Mouse (Mus musculus): Measurements from ENCODE around the gene U2af1l4. TPM values are rescaled to one million over a fixed set of nuclear protein-coding genes. Genes with fewer than 3 reads are reported as not detected.

U2af1l4 gene
- polyA plus RNA-seq, 1 experiment from 2014 or later, result 73.4 TPM

DNA sequence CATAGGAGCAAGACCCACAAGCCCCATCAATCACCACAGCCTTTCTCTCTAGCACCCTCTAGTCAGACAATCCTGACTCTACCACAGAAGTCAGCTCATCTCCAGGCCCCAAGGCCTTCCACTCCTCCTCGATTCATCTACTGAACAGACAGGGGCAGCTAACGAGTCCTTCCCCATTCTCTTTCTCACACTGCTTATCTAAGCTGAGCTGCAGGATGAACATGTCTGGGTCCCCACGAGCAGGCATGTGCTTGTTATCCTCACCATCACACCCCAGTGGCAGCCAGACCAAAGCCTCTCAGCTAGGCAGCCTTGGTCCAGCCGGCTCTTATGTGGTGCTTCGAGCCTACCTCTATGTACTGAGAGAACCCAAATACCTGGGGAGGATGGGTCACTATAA is 9.3 kb downstream of the U2af1l4 start:
- Histone ChIP-seq H3K9me3 (replicated peaks; ENCODE audit: control insufficient read depth, low read length) (no peaks in the 10 kb centered on the region), H3K4me1 (ENCODE audit: control insufficient read depth, insufficient read depth, low read length) (no peaks in the 10 kb centered on the region), H3K27ac (ENCODE audit: low read length) (no peak overlapping the region), H3K4me3 (replicated peaks; ENCODE audit: low read length) (no peak overlapping the region), H3K36me3 (ENCODE audit: control insufficient read depth, insufficient read depth, low read length) (peaks cover 56% of the 10 kb centered on the region), H3K27me3 (ENCODE audit: control insufficient read depth, insufficient read depth, low read length) (no peaks in the 10 kb centered on the region), H3K9ac (ENCODE audit: low read length) (no peak overlapping the region), H3K4me2 (ENCODE audit: low read depth, low read length) (no peak overlapping the region)
- ATAC-seq (ENCODE audit: insufficient read depth, low FRiP score), result no peak
- 88% methylated on average over 5 of the region's 5 CpGs for WGBS

DNA sequence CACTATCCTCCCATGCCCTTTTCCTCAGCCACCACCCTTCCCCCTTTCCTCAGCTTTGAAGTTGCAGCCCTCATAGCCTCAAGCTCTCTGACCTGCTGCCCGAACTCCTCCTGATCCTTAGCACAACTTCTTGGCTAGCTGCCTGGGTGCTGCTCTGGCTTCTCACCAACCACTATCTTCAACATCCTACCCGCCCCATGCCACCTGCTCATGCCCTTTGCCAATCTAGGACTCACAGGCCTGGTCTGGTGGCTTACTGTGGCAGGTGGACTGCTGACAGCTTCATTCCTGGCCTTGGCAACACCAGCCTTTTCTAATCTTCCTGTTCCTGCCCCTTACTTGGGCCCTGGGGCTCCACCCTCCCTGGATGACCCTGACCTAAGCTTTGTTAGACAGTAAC is 9.9 kb downstream of the U2af1l4 start:
- no peaks in the 10 kb centered on the region for H3K4me1 ChIP-seq (ENCODE audit: control insufficient read depth, insufficient read depth, low read length)
- no peaks in the 10 kb centered on the region for H3K9me3 ChIP-seq (replicated peaks; ENCODE audit: control insufficient read depth, low read length)
- H3K4me2 ChIP-seq (ENCODE audit: low read depth, low read length), result no peak overlapping the region
- no peaks in the 10 kb centered on the region for H3K27me3 ChIP-seq (ENCODE audit: control insufficient read depth, insufficient read depth, low read length)
- H3K36me3 ChIP-seq (ENCODE audit: control insufficient read depth, insufficient read depth, low read length), result peaks cover 61% of the 10 kb centered on the region
- 67% methylated on average over 2 of the region's 2 CpGs for WGBS
- H3K9ac ChIP-seq (ENCODE audit: low read length), result no peak overlapping the region
- H3K27ac ChIP-seq (ENCODE audit: low read length), result no peak overlapping the region
- H3K4me3 ChIP-seq (replicated peaks; ENCODE audit: low read length), result no peak overlapping the region
- no peak for ATAC-seq (ENCODE audit: insufficient read depth, low FRiP score)

DNA sequence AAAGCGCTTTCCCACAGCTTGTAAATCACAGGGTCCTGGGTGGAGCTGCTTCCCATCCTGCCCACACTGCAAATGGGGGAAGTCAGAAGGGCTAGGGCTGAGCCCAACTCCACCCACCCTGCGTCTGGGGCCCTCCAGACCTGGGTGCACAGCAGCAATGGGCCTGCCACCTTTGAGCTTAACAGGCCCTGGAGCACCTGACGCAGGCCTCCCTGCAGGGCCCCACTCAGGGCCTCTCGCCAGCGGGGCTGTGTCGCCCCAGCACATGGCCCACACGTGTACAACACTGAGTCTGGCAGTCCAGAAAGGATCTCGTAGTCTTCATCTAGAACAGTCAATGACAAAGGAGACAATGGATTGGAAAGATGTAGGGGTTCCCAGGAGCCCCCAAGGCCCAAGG is 16.8 kb downstream of the U2af1l4 start:
- Histone ChIP-seq H3K4me3 (replicated peaks; ENCODE audit: low read length) (no peak overlapping the region), H3K9me3 (replicated peaks; ENCODE audit: control insufficient read depth, low read length) (no peaks in the 10 kb centered on the region), H3K27me3 (ENCODE audit: control insufficient read depth, insufficient read depth, low read length) (no peaks in the 10 kb centered on the region), H3K36me3 (ENCODE audit: control insufficient read depth, insufficient read depth, low read length) (peaks cover 75% of the 10 kb centered on the region), H3K4me2 (ENCODE audit: low read depth, low read length) (no peak overlapping the region), H3K27ac (ENCODE audit: low read length) (no peak overlapping the region), H3K9ac (ENCODE audit: low read length) (no peak overlapping the region), H3K4me1 (ENCODE audit: control insufficient read depth, insufficient read depth, low read length) (no peaks in the 10 kb centered on the region)
- 89% methylated on average over 8 of the region's 8 CpGs for WGBS
- ATAC-seq (ENCODE audit: insufficient read depth, low FRiP score), result peak; percentile 34; the same call in 1 of the 2 replicates

DNA sequence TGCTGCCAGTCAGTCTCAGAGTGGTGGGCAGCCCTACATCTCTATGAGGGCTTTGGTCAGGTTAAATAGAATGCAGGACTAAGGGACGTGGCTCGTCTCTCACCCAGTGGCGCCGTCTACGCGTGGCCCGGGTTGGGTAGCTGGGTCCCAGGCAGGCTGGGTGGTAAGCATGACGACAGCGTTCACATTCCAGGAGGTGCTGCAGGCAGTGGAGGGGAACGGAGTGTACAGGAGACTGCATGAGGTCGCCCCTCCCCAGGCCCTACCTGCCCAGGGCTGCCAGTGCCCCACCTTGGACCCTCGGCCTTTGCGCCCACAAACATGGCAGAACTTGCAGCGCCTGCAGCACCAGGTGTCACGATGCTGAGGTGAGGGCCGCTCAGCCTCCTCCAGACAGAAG is 18.4 kb downstream of the U2af1l4 start:
- peaks cover 74% of the 10 kb centered on the region for H3K36me3 ChIP-seq (ENCODE audit: control insufficient read depth, insufficient read depth, low read length)
- H3K4me2 ChIP-seq (ENCODE audit: low read depth, low read length), result no peak overlapping the region
- 95% methylated on average over 16 of the region's 16 CpGs for WGBS
- no peak overlapping the region for H3K9ac ChIP-seq (ENCODE audit: low read length)
- no peaks in the 10 kb centered on the region for H3K4me1 ChIP-seq (ENCODE audit: control insufficient read depth, insufficient read depth, low read length)
- H3K27me3 ChIP-seq (ENCODE audit: control insufficient read depth, insufficient read depth, low read length), result no peaks in the 10 kb centered on the region
- H3K4me3 ChIP-seq (replicated peaks; ENCODE audit: low read length), result no peak overlapping the region
- ATAC-seq (ENCODE audit: insufficient read depth, low FRiP score), result no peak
- no peaks in the 10 kb centered on the region for H3K9me3 ChIP-seq (replicated peaks; ENCODE audit: control insufficient read depth, low read length)
- no peak overlapping the region for H3K27ac ChIP-seq (ENCODE audit: low read length)

DNA sequence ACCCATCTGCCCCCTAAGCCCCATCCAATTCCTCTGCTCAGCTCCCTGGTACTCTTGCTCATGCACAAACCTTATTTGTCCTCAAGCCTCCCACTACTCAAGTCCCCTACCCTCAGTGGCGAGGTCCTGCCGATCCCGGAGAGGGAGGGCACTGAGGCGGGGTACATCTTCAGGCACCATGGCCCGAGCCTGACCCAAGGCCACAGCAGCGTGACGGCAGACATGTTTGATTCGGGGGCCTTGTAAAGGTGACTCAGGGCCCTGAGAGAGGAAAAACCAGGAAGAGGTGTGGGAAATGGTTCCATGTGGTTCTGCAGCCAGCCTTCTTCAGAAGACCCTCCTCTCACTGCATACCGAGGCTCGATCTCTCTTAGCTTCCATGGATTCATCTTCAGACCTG is 21.2 kb downstream of the U2af1l4 start:
- Histone ChIP-seq H3K27ac (ENCODE audit: low read length) (no peak overlapping the region), H3K4me1 (ENCODE audit: control insufficient read depth, insufficient read depth, low read length) (peaks cover 11% of the 10 kb centered on the region), H3K36me3 (ENCODE audit: control insufficient read depth, insufficient read depth, low read length) (peaks cover 53% of the 10 kb centered on the region), H3K9me3 (replicated peaks; ENCODE audit: control insufficient read depth, low read length) (no peaks in the 10 kb centered on the region), H3K4me2 (ENCODE audit: low read depth, low read length) (no peak overlapping the region), H3K4me3 (replicated peaks; ENCODE audit: low read length) (no peak overlapping the region), H3K9ac (ENCODE audit: low read length) (no peak overlapping the region), H3K27me3 (ENCODE audit: control insufficient read depth, insufficient read depth, low read length) (no peaks in the 10 kb centered on the region)
- 89% methylated on average over 10 of the region's 10 CpGs for WGBS
- no peak for ATAC-seq (ENCODE audit: insufficient read depth, low FRiP score)

DNA sequence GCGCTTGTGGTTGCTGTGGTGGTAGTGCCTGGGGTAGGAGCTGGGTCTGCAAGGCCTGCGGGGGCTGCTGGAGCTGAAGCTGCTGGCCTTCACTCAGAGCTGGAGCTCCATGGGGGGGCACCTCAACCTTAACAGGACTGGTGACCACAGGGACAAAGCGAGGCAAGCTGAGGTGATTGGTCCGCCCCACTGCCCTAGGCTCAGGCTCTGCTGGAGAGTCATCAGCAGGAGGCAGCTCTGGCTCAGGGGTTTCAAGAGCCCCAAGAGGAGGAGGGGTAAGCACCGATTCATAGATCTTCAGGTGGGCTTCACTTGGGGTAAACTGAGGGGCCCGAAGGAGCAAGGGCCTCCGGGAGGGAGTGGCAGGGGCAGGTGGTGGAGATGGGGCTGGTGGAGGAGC is 22.1 kb downstream of the U2af1l4 start:
- H3K27ac ChIP-seq (ENCODE audit: low read length), result no peak overlapping the region
- no peak overlapping the region for H3K4me2 ChIP-seq (ENCODE audit: low read depth, low read length)
- H3K4me1 ChIP-seq (ENCODE audit: control insufficient read depth, insufficient read depth, low read length), result peaks cover 15% of the 10 kb centered on the region
- H3K9me3 ChIP-seq (replicated peaks; ENCODE audit: control insufficient read depth, low read length), result no peaks in the 10 kb centered on the region
- H3K27me3 ChIP-seq (ENCODE audit: control insufficient read depth, insufficient read depth, low read length), result no peaks in the 10 kb centered on the region
- ATAC-seq (ENCODE audit: insufficient read depth, low FRiP score), result no peak
- no peak overlapping the region for H3K9ac ChIP-seq (ENCODE audit: low read length)
- H3K4me3 ChIP-seq (replicated peaks; ENCODE audit: low read length), result no peak overlapping the region
- 91% methylated on average over 7 of the region's 7 CpGs for WGBS
- peaks cover 48% of the 10 kb centered on the region for H3K36me3 ChIP-seq (ENCODE audit: control insufficient read depth, insufficient read depth, low read length)

DNA sequence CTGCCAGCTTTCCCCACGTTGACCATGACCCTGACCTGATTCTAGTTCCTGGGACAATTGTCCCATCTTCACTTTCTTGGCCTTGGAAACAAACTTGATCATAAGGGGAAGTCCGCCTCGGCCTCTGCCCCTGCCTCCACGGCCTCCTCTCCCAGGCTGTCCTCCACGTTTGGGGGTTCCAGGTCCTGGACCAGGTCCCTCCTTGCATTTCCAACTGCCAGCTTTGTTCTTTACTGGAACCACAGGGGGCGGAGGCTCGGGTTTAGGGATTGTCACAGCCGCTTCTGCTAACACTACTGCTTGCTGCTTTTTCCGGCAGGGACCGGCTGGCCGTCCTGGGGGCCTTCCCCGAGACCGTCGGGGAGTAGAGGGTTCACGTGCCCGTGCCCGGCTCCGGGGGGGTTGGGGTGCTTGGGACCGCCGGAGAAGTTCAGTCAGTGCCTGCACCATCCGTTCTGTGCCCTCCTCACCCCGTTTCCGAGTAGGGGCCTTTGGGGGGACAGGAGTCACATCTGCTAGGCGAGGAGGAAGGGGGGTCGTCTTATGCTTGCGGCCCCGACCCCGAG is 23.4 kb downstream of the U2af1l4 start:
- Histone ChIP-seq H3K4me2 (ENCODE audit: low read depth, low read length) (no peak overlapping the region), H3K36me3 (ENCODE audit: control insufficient read depth, insufficient read depth, low read length) (peaks cover 42% of the 10 kb centered on the region), H3K4me3 (replicated peaks; ENCODE audit: low read length) (0 out of 2 replicates have a peak overlapping the region, but pooled peaks have one; percentile 100), H3K9me3 (replicated peaks; ENCODE audit: control insufficient read depth, low read length) (no peaks in the 10 kb centered on the region), H3K27ac (ENCODE audit: low read length) (no peak overlapping the region), H3K4me1 (ENCODE audit: control insufficient read depth, insufficient read depth, low read length) (peaks cover 15% of the 10 kb centered on the region), H3K9ac (ENCODE audit: low read length) (peak overlapping the region; percentile 100; the same call in 1 of the 2 replicates), H3K27me3 (ENCODE audit: control insufficient read depth, insufficient read depth, low read length) (no peaks in the 10 kb centered on the region)
- WGBS, result 90% methylated on average over 28 of the region's 28 CpGs
- ATAC-seq (ENCODE audit: insufficient read depth, low FRiP score), result no peak

DNA sequence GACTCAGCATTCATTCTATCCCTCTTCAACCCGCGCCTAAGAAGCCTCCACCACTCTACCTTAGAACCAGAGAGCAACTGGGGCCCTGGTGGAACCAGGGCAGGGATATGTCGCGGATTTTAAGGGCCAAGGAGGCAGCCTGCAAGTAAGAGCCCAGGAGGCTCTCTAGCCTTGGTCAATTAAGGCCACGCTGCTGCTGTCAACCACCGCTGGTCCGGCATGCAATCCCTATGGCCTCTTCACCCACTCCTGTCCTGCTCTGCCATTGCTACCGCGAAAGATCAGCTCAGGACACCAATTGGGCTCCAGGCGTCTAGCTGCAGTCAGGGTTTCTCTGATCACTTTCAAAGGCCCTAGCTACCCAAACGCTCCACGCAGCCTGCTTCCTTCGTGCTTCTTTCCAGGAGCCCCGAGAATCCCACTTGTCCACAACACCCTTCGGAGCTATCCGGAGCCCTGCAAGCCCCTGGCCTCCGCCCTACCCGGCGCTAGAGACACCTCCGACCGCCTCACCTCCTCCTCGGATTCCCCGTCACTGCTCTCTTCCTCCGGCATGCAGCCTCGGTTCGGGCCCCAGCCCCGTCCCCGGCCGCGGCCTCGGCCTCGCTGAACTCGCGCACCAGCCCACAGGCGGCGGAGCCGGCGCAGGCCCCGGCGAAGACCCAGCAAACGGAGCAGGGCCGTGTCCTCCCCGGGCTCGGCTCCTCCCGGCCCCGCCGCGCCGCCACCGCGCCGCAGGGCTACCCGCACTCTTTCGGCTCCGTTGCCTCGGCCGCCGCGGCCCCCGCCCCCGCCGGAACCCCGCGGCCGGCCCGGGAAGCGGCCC is 25.0 kb downstream of the U2af1l4 start:
- peak; percentile 6; the same call in 1 of the 2 replicates for ATAC-seq (ENCODE audit: insufficient read depth, low FRiP score)
- peak overlapping the region; percentile 100 for H3K9ac ChIP-seq (ENCODE audit: low read length)
- peak overlapping the region; percentile 89 for H3K4me2 ChIP-seq (ENCODE audit: low read depth, low read length)
- H3K27ac ChIP-seq (ENCODE audit: low read length), result peak overlapping the region; percentile 95
- peaks cover 33% of the 10 kb centered on the region for H3K36me3 ChIP-seq (ENCODE audit: control insufficient read depth, insufficient read depth, low read length)
- peaks cover 15% of the 10 kb centered on the region for H3K4me1 ChIP-seq (ENCODE audit: control insufficient read depth, insufficient read depth, low read length)
- H3K4me3 ChIP-seq (replicated peaks; ENCODE audit: low read length), result peak overlapping the region; percentile 100
- H3K27me3 ChIP-seq (ENCODE audit: control insufficient read depth, insufficient read depth, low read length), result no peaks in the 10 kb centered on the region
- H3K9me3 ChIP-seq (replicated peaks; ENCODE audit: control insufficient read depth, low read length), result no peaks in the 10 kb centered on the region
- under 1% methylated on average over 47 of the region's 67 CpGs for WGBS

DNA sequence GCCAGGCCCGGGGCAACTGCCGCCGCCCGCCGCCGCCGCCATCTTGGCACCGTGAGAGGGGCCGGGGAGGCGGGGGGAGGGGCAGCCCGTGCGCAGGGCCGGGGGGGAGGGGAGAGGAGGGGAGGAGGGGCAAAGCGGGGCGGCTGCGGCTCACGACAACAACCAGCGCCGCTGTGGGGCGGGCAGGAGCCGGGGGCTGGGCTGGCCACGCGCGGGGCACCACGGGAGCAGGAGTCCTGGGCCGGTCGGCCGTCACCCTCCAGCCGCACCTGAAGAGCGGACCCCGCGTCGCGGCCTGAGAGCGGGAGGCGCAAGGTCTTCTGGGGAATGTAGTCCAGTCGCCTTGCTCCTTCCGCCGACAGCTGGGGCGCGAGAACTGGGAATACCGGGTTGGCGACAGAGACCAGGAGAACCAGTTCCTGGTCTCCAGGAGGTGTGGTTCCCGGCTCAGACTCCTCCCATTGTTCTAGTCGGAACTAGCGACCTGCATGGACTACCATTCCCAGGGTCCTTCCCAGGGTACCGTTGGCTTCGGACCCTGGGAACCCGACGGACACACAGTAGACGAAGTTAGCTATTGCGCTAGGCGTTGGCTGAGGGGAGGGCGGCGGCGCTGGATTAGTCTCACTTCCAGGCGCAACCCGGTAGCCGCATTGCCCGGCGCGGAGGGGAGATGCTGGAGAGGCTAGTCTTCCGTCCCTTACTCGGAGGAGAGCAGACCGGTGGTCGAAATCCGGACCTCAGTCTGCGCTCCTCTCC is 25.8 kb downstream of the U2af1l4 start, which contains the start of gene Kmt2b:
Kmt2b (minus strand) TSS at position 51 of the 759 bp plus-strand sequence.
- H3K4me3 ChIP-seq (replicated peaks; ENCODE audit: low read length), result peak within 1 kb of the TSS; percentile 100
- H3K4me2 ChIP-seq (ENCODE audit: low read depth, low read length), result peak within 1 kb of the TSS; percentile 89
- peaks cover 25% of the 10 kb centered on the region for H3K36me3 ChIP-seq (ENCODE audit: control insufficient read depth, insufficient read depth, low read length)
- WGBS, result 0% methylated on average over 61 of the region's 68 CpGs
- H3K4me1 ChIP-seq (ENCODE audit: control insufficient read depth, insufficient read depth, low read length), result peaks cover 15% of the 10 kb centered on the region
- peak; percentile 96 for ATAC-seq (ENCODE audit: insufficient read depth, low FRiP score)
- H3K27me3 ChIP-seq (ENCODE audit: control insufficient read depth, insufficient read depth, low read length), result no peaks in the 10 kb centered on the region
- H3K9ac ChIP-seq (ENCODE audit: low read length), result peak within 1 kb of the TSS; percentile 100
- H3K27ac ChIP-seq (ENCODE audit: low read length), result peak within 1 kb of the TSS; percentile 95
- no peaks in the 10 kb centered on the region for H3K9me3 ChIP-seq (replicated peaks; ENCODE audit: control insufficient read depth, low read length)
